Mouse (Mus musculus) right cerebral cortex, postnatal 25 days (tissue): ENCODE data around the gene Ppp2r1b.
"Not testable (repeated sequence)": the region's sequence is repeated elsewhere in the genome, so short reads cannot be mapped to it uniquely, and the experiment has no call there.

Source experiments
- DNase-seq: peaks from one replicate; pipeline ENCODE4 v3.0.0; 2022

Gene Ppp2r1b

GRCm38 (mm10) chr9:50845081-50845480 is at the start of gene Ppp2r1b:
Ppp2r1b (plus strand) TSS chr9:50845301.
- no peak for DNase-seq

GRCm38 (mm10) chr9:50796776-50797175 is 48.3 kb upstream of the Ppp2r1b start:
- DNase-seq: no peak

- DNase-seq: no peak
Measured at GRCm38 (mm10) chr9:50797641-50798040, 47.5 kb upstream of the Ppp2r1b start.

- no peak for DNase-seq
Measured at GRCm38 (mm10) chr9:50798368-50798767, 46.7 kb upstream of the Ppp2r1b start.

- no peak for DNase-seq
Measured at GRCm38 (mm10) chr9:50800985-50801384, 44.1 kb upstream of the Ppp2r1b start.

- DNase-seq: no peak
Measured at GRCm38 (mm10) chr9:50803055-50803671, 41.9 kb upstream of the Ppp2r1b start.

GRCm38 (mm10) chr9:50808471-50808870 is 36.6 kb upstream of the Ppp2r1b start:
- no peak for DNase-seq

GRCm38 (mm10) chr9:50809146-50809545 is 36.0 kb upstream of the Ppp2r1b start:
- DNase-seq: no peak

- no peak for DNase-seq
Measured at GRCm38 (mm10) chr9:50811187-50811586, 33.9 kb upstream of the Ppp2r1b start.

- no peak for DNase-seq
Measured at GRCm38 (mm10) chr9:50811746-50812145, 33.4 kb upstream of the Ppp2r1b start.

- no peak for DNase-seq
Measured at GRCm38 (mm10) chr9:50813796-50814195, 31.3 kb upstream of the Ppp2r1b start.

GRCm38 (mm10) chr9:50815666-50816065 is 29.4 kb upstream of the Ppp2r1b start:
- no peak for DNase-seq

GRCm38 (mm10) chr9:50816512-50816911 is 28.6 kb upstream of the Ppp2r1b start:
- no peak for DNase-seq

GRCm38 (mm10) chr9:50818050-50818449 is 27.1 kb upstream of the Ppp2r1b start:
- no peak for DNase-seq

- peak; percentile 40 for DNase-seq
Measured at GRCm38 (mm10) chr9:50819716-50820115, 25.4 kb upstream of the Ppp2r1b start.

GRCm38 (mm10) chr9:50821651-50822050 is 23.4 kb upstream of the Ppp2r1b start:
- no peak for DNase-seq

- DNase-seq: no peak
Measured at GRCm38 (mm10) chr9:50822216-50822615, 22.9 kb upstream of the Ppp2r1b start.

- DNase-seq: no peak
Measured at GRCm38 (mm10) chr9:50823779-50824453, 21.2 kb upstream of the Ppp2r1b start.

GRCm38 (mm10) chr9:50831514-50831913 is 13.6 kb upstream of the Ppp2r1b start:
- no peak for DNase-seq

- DNase-seq: peak; percentile 41
Measured at GRCm38 (mm10) chr9:50832162-50832561, 12.9 kb upstream of the Ppp2r1b start.

GRCm38 (mm10) chr9:50832582-50832981 is 12.5 kb upstream of the Ppp2r1b start:
- DNase-seq: not testable (repeated sequence)

GRCm38 (mm10) chr9:50833786-50834185 is 11.3 kb upstream of the Ppp2r1b start:
- no peak for DNase-seq

- DNase-seq: no peak
Measured at GRCm38 (mm10) chr9:50835068-50835705, 9.9 kb upstream of the Ppp2r1b start.

GRCm38 (mm10) chr9:50836097-50836496 is 9.0 kb upstream of the Ppp2r1b start:
- no peak for DNase-seq
